Mouse (Mus musculus) midbrain, embryonic 14.5 days (tissue): ENCODE measurements around the gene Ccdc157. TPM values are rescaled to one million over a fixed set of nuclear protein-coding genes. Genes with fewer than 3 reads are reported as not detected.

ENCODE experiments used
- ATAC-seq: fragments of 200-750 bp; cut with Nextera tagmentation; 2 replicates; pipeline ENCODE4 v1.8.0; 2017; ENCODE audit warnings: moderate number of reproducible peaks, moderate library complexity; ENCODE audit not compliant: low FRiP score, low TSS enrichment
- DNase-seq: peaks from one replicate; pipeline ENCODE4 v3.0.0-alpha.2; 2015
- H3K27ac ChIP-seq: fragments of 300-500 bp; sonication (generic); replicated peaks from 2 replicates; pipeline ENCODE4 v1.5.1; 2014; ENCODE audit warnings: mild to moderate bottlenecking, low read depth, low read length, moderate library complexity
- H3K27me3 ChIP-seq: fragments of 300-500 bp; sonication (generic); 2 replicates; pipeline ENCODE4 v1.6.1; 2014; ENCODE audit warnings: low read length, control low read depth, mixed read lengths; ENCODE audit not compliant: control insufficient read depth, insufficient read depth
- H3K36me3 ChIP-seq: fragments of 300-500 bp; sonication (generic); 2 replicates; pipeline ENCODE4 v1.6.1; 2014; ENCODE audit warnings: low read length, control low read depth; ENCODE audit not compliant: control insufficient read depth, insufficient read depth
- H3K4me1 ChIP-seq: fragments of 300-500 bp; sonication (generic); 2 replicates; pipeline ENCODE4 v1.6.1; 2014; ENCODE audit warnings: mild to moderate bottlenecking, antibody characterized with exemption, low read length, control low read depth; ENCODE audit not compliant: control insufficient read depth, insufficient read depth
- H3K4me2 ChIP-seq: fragments of 300-500 bp; sonication (generic); 2 replicates; pipeline ENCODE4 v1.6.1; 2014; ENCODE audit warnings: mild to moderate bottlenecking, low read length, moderate library complexity
- H3K4me3 ChIP-seq: fragments of 300-500 bp; sonication (generic); replicated peaks from 2 replicates; pipeline ENCODE4 v1.5.1; 2014; ENCODE audit warnings: low read depth, low read length
- H3K9ac ChIP-seq: fragments of 300-500 bp; sonication (generic); replicated peaks from 2 replicates; pipeline ENCODE4 v1.6.1; 2014; ENCODE audit warnings: mild to moderate bottlenecking, low read length, moderate library complexity
- H3K9me3 ChIP-seq: fragments of 300-500 bp; sonication (generic); 2 replicates; pipeline ENCODE4 v1.6.1; 2016; ENCODE audit warnings: low read length, control low read depth, mixed read lengths; ENCODE audit not compliant: control insufficient read depth
- WGBS: fragments of 180-500 bp; shearing (Covaris S2); extraction: QIAGEN DNeasy Blood & Tissue Kit; methylation state at CpG from one replicate; pipeline ENCODE4 v1.1.7; 2014; 5-methylcytosine and 5-hydroxymethylcytosine counted together
- polyA plus RNA-seq: library from polyadenylated mRNA; unstranded; fragments of >200 nt; fragmentation: Nextera tagmentation; extraction: Ambion mirVana; gene quantifications from 2 replicates; pipeline ENCODE4 v1.2.1, GENCODE M21; 2014

The Ccdc157 gene
- polyA plus RNA-seq, 1 experiment from 2014 or later, result 7.1 TPM

DNA sequence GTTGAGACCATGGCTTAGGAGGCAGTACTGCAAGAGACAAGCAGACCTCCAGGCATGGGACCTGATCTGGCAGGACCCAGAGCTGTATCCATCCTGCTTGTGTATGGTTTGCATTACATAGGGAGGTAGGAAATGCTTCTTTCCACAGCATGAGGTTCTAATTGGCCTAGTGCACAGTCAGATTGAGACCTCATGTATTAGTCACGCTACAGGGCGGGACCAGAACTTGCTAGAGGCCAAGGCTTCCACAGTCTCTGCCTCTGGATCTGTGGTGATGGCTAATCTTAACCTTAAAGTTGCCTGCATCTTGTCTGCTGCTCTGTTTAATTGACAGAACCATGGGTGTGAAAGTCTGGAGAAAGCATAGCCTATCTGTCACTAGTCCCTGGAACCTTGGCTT, 4.6 kb upstream of the Ccdc157 start:
- Histone ChIP-seq H3K9ac (no peak overlapping the region), H3K27ac (no peak overlapping the region), H3K4me3 (no peak overlapping the region), H3K9me3 (no peaks in the 10 kb centered on the region), H3K36me3 (peaks cover 85% of the 10 kb centered on the region), H3K27me3 (no peaks in the 10 kb centered on the region), H3K4me1 (peaks cover 20% of the 10 kb centered on the region), H3K4me2 (no peak overlapping the region)
- ATAC-seq (no peak), DNase-seq (no peak)
- WGBS, result 92% methylated on average over 2 of the region's 2 CpGs

- ATAC-seq, result no peak; the same call in 1 of the 2 replicates
- DNase-seq, result no peak
- peaks cover 24% of the 10 kb centered on the region for H3K4me1 ChIP-seq
- H3K9me3 ChIP-seq, result no peaks in the 10 kb centered on the region
- H3K4me2 ChIP-seq, result peak overlapping the region; percentile 89
- peak overlapping the region; percentile 85 for H3K4me3 ChIP-seq
- H3K27ac ChIP-seq, result peak overlapping the region; percentile 93
- no peaks in the 10 kb centered on the region for H3K27me3 ChIP-seq
- WGBS, result 10% methylated on average over 15 of the region's 15 CpGs
- H3K36me3 ChIP-seq, result peaks cover 48% of the 10 kb centered on the region
- H3K9ac ChIP-seq, result peak overlapping the region; percentile 76
Observed at GRCm38 (mm10) chr11:4160758-4161480, 826 bp upstream of the Ccdc157 start.

- WGBS, result 94% methylated on average over 3 of the region's 3 CpGs
- Histone ChIP-seq H3K27ac (no peak overlapping the region), H3K9ac (no peak overlapping the region), H3K27me3 (no peaks in the 10 kb centered on the region), H3K36me3 (peaks cover 25% of the 10 kb centered on the region), H3K4me2 (no peak overlapping the region), H3K9me3 (no peaks in the 10 kb centered on the region), H3K4me3 (no peak overlapping the region), H3K4me1 (peaks cover 24% of the 10 kb centered on the region)
- DNase-seq (no peak), ATAC-seq (no peak)
Observed at GRCm38 (mm10) chr11:4158676-4159075, 1.4 kb downstream of the Ccdc157 start.

DNA sequence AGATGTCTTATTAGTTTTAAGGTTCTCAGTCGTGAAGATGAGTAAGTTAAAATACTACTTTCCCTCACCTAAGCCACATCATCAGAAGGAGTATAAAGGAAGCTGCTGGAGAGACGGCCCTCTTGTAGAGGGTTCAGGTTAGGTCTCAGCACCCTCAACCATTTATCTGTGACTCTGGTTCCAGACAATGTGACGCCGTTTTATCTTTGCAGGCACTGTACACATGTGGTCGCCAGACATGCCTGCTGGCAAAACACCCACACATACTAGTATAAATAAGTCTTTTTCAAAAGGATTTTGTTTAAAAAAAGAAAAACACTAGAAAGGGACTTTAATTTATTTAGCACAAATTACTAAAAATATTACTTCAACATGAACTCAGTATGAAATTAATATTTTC, 4.5 kb downstream of the Ccdc157 start:
- no peaks in the 10 kb centered on the region for H3K27me3 ChIP-seq
- no peak for ATAC-seq
- H3K27ac ChIP-seq, result no peak overlapping the region
- no peak overlapping the region for H3K4me2 ChIP-seq
- no peak for DNase-seq
- H3K4me3 ChIP-seq, result no peak overlapping the region
- peaks cover 6% of the 10 kb centered on the region; the same call in 1 of the 2 replicates for H3K4me1 ChIP-seq
- H3K9ac ChIP-seq, result no peak overlapping the region
- 94% methylated on average over 5 of the region's 5 CpGs for WGBS
- no peaks in the 10 kb centered on the region for H3K9me3 ChIP-seq
- H3K36me3 ChIP-seq, result no peaks in the 10 kb centered on the region

GRCm38 (mm10) chr11:4153694-4154093, 6.4 kb downstream of the Ccdc157 start:
- Histone ChIP-seq H3K27ac (no peak overlapping the region), H3K9ac (no peak overlapping the region), H3K36me3 (no peaks in the 10 kb centered on the region), H3K4me3 (no peak overlapping the region), H3K4me2 (no peak overlapping the region), H3K4me1 (no peaks in the 10 kb centered on the region), H3K27me3 (no peaks in the 10 kb centered on the region), H3K9me3 (no peaks in the 10 kb centered on the region)
- ATAC-seq (no peak), DNase-seq (no peak)
- 93% methylated on average over 7 of the region's 7 CpGs for WGBS

- Histone ChIP-seq H3K27ac (no peak overlapping the region), H3K9me3 (no peaks in the 10 kb centered on the region), H3K4me3 (no peak overlapping the region), H3K4me1 (no peaks in the 10 kb centered on the region), H3K9ac (no peak overlapping the region), H3K36me3 (no peaks in the 10 kb centered on the region), H3K4me2 (no peak overlapping the region), H3K27me3 (no peaks in the 10 kb centered on the region)
- ATAC-seq (no peak), DNase-seq (no peak)
- WGBS, result 88% methylated on average over 6 of the region's 6 CpGs
Observed at GRCm38 (mm10) chr11:4149886-4150285, 10.2 kb downstream of the Ccdc157 start.

DNA sequence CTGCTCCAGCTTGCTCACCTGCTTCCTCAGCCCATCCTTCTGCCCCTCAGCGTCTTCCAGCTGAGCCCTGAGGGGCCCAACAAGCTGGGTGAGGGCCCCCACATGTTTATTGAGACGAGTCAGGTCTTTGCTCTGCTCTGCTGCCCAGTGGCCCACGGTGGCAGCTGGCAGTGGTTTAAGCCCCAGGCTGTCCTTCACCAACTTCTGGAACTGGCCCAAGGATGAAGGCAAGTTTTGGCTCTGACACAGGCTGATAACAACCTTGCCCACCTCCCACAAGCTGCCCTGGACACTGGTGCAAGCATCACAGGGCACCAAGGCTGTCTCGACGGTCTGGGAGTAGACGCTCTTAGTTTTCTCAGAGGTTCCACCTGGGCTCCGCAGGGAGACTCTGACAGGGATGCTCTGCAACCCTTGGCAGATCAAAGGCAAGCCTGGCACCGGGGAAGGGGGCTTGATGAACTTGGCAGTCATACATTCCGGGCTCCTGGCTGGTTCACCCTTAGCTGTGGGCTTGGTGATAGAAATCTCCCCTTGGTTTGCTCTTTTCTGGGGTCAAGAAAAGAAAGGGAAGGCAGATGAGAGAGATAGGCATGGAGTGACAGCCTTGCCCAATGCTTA, 11.4 kb downstream of the Ccdc157 start:
- DNase-seq, result no peak
- peaks cover 11% of the 10 kb centered on the region for H3K36me3 ChIP-seq
- H3K9ac ChIP-seq, result no peak overlapping the region
- no peaks in the 10 kb centered on the region for H3K4me1 ChIP-seq
- no peaks in the 10 kb centered on the region for H3K9me3 ChIP-seq
- H3K4me3 ChIP-seq, result no peak overlapping the region
- no peaks in the 10 kb centered on the region for H3K27me3 ChIP-seq
- 87% methylated on average over 9 of the region's 9 CpGs for WGBS
- no peak overlapping the region for H3K4me2 ChIP-seq
- no peak overlapping the region for H3K27ac ChIP-seq
- ATAC-seq, result no peak

- Histone ChIP-seq H3K36me3 (peaks cover 16% of the 10 kb centered on the region), H3K9ac (no peak overlapping the region), H3K4me3 (no peak overlapping the region), H3K27me3 (no peaks in the 10 kb centered on the region), H3K4me1 (no peaks in the 10 kb centered on the region), H3K9me3 (no peaks in the 10 kb centered on the region), H3K27ac (no peak overlapping the region), H3K4me2 (no peak overlapping the region)
- DNase-seq (no peak), ATAC-seq (no peak)
- 84% methylated on average over 5 of the region's 5 CpGs for WGBS
Observed at GRCm38 (mm10) chr11:4148120-4148519, 12.0 kb downstream of the Ccdc157 start.

DNA sequence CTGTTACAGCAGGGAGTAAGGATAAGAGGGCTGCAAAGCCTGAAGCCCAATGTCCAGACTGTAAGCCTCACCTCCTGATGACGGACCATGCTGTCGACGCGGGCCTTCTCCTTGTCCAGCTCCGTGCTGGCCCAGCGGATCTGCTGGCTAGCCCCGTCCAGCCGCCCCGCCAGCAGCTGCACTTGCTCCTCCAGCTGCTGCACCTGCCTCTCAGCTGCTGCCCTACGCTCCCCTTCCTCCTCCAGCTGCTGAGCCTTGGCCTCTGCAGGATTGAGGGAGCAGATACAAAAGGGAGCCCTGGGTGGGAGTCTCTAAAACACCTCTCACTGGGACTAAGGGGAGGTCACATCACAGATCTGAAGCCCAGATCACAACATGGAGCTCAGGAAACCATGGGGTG, 13.0 kb downstream of the Ccdc157 start:
- Histone ChIP-seq H3K4me2 (no peak overlapping the region), H3K27ac (no peak overlapping the region), H3K9me3 (no peaks in the 10 kb centered on the region), H3K9ac (no peak overlapping the region), H3K4me1 (no peaks in the 10 kb centered on the region), H3K27me3 (no peaks in the 10 kb centered on the region), H3K36me3 (peaks cover 26% of the 10 kb centered on the region), H3K4me3 (no peak overlapping the region)
- ATAC-seq (no peak), DNase-seq (no peak)
- 83% methylated on average over 10 of the region's 10 CpGs for WGBS
